Mouse (Mus musculus) kidney, adult 18-20 months (tissue): ENCODE measurements around the gene Wsb1.
"Not testable (repeated sequence)": the region's sequence is repeated elsewhere in the genome, so short reads cannot be mapped to it uniquely, and the experiment has no call there.

Source experiments
- DNase-seq: peaks from one replicate; pipeline ENCODE4 v3.0.0; 2021

Wsb1 gene

GRCm38 (mm10) chr11:79254391-79255098 lies at the start of gene Wsb1:
Gene Wsb1, minus strand, starts transcription at chr11:79254671.
- DNase-seq = peak; percentile 96

GRCm38 (mm10) chr11:79304245-79304644 lies 49.8 kb upstream of the Wsb1 start:
- not testable (repeated sequence) for DNase-seq

- DNase-seq = no peak
Measured at GRCm38 (mm10) chr11:79303109-79303508, 48.6 kb upstream of the Wsb1 start.

- DNase-seq = no peak
Measured at GRCm38 (mm10) chr11:79299719-79300431, 45.4 kb upstream of the Wsb1 start.

GRCm38 (mm10) chr11:79296856-79297491 lies 42.5 kb upstream of the Wsb1 start, which contains the start of gene Gm9964:
Gene Gm9964, minus strand, starts transcription at chr11:79296906.
- no peak for DNase-seq

GRCm38 (mm10) chr11:79296167-79296566 lies 41.7 kb upstream of the Wsb1 start:
- DNase-seq = peak; percentile 71

- DNase-seq = no peak
Measured at GRCm38 (mm10) chr11:79293971-79294370, 39.5 kb upstream of the Wsb1 start.

GRCm38 (mm10) chr11:79293025-79293424 lies 38.6 kb upstream of the Wsb1 start:
- DNase-seq = no peak

GRCm38 (mm10) chr11:79292130-79292529 lies 37.7 kb upstream of the Wsb1 start:
- peak; percentile 51 for DNase-seq

GRCm38 (mm10) chr11:79291651-79292050 lies 37.2 kb upstream of the Wsb1 start:
- DNase-seq = no peak

GRCm38 (mm10) chr11:79290473-79290872 lies 36.0 kb upstream of the Wsb1 start:
- no peak for DNase-seq

- DNase-seq = no peak
Measured at GRCm38 (mm10) chr11:79288913-79289640, 34.6 kb upstream of the Wsb1 start.

- DNase-seq = no peak
Measured at GRCm38 (mm10) chr11:79288278-79288843, 33.9 kb upstream of the Wsb1 start.

GRCm38 (mm10) chr11:79287447-79287846 lies 33.0 kb upstream of the Wsb1 start:
- no peak for DNase-seq

- no peak for DNase-seq
Measured at GRCm38 (mm10) chr11:79286305-79286799, 31.9 kb upstream of the Wsb1 start.

- DNase-seq = no peak
Measured at GRCm38 (mm10) chr11:79283350-79284030, 29.0 kb upstream of the Wsb1 start.

GRCm38 (mm10) chr11:79281396-79281795 lies 26.9 kb upstream of the Wsb1 start:
- DNase-seq = no peak

- no peak for DNase-seq
Measured at GRCm38 (mm10) chr11:79279732-79280405, 25.4 kb upstream of the Wsb1 start.

- no peak for DNase-seq
Measured at GRCm38 (mm10) chr11:79273757-79274156, 19.3 kb upstream of the Wsb1 start.

- no peak for DNase-seq
Measured at GRCm38 (mm10) chr11:79273039-79273438, 18.6 kb upstream of the Wsb1 start.

- DNase-seq = no peak
Measured at GRCm38 (mm10) chr11:79267171-79267570, 12.7 kb upstream of the Wsb1 start.
